Mouse (Mus musculus) heart, embryonic 14.5 days (tissue): ENCODE data around the gene Tmbim1. TPM values are rescaled to one million over a fixed set of nuclear protein-coding genes. Genes with fewer than 3 reads are reported as not detected.

Experiments used
- ATAC-seq: fragments of 200-750 bp; cut with Nextera tagmentation; 2 replicates; pipeline ENCODE4 v1.8.0; 2017; ENCODE audit warnings: low read depth, moderate TSS enrichment; ENCODE audit not compliant: insufficient number of reproducible peaks, insufficient read depth, low FRiP score
- H3K27ac ChIP-seq, 2 experiments: fragments of 200-500 bp in 1 of 2; fragments of 300-500 bp in 1 of 2; sonication (generic) in 1 of 2; replicated peaks in 1 of 2; 2 replicates each; pipeline ENCODE4 v1.5.1; 2012 to 2014; ENCODE audit warnings: low read depth in 2 of 2, low read length in 2 of 2, control low read depth in 1 of 2, mild to moderate bottlenecking in 1 of 2, mixed read lengths in 1 of 2; ENCODE audit not compliant: control insufficient read depth in 1 of 2, insufficient read depth in 1 of 2
- H3K27me3 ChIP-seq: fragments of 300-500 bp; sonication (generic); 2 replicates; pipeline ENCODE4 v1.6.1; 2014; ENCODE audit warnings: mild to moderate bottlenecking, low read length, control low read depth; ENCODE audit not compliant: control insufficient read depth, insufficient read depth
- H3K36me3 ChIP-seq: fragments of 300-500 bp; sonication (generic); 2 replicates; pipeline ENCODE4 v1.6.1; 2014; ENCODE audit warnings: mild to moderate bottlenecking, control low read depth, low read length, mixed read lengths; ENCODE audit not compliant: control insufficient read depth, insufficient read depth
- H3K4me1 ChIP-seq, 2 experiments: fragments of 200-500 bp in 1 of 2; fragments of 300-500 bp in 1 of 2; sonication (generic) in 1 of 2; 2 replicates each; pipeline ENCODE4 v1.6.1; 2012 to 2014; ENCODE audit warnings: low read length in 2 of 2, control low read depth in 1 of 2, mixed read lengths in 1 of 2; ENCODE audit not compliant: control insufficient read depth in 2 of 2, insufficient read depth in 2 of 2
- H3K4me2 ChIP-seq: fragments of 300-500 bp; sonication (generic); 2 replicates; pipeline ENCODE4 v1.6.1; 2014; ENCODE audit warnings: mild to moderate bottlenecking, low read length
- H3K4me3 ChIP-seq, 2 experiments: fragments of 200-500 bp in 1 of 2; fragments of 300-500 bp in 1 of 2; sonication (generic) in 1 of 2; 2 replicates each; pipeline ENCODE4 v1.5.1; 2012 to 2014; ENCODE audit warnings: low read length in 2 of 2, mild to moderate bottlenecking in 2 of 2, control low read depth in 1 of 2, low read depth in 1 of 2, moderate library complexity in 1 of 2; ENCODE audit not compliant: control insufficient read depth in 1 of 2, insufficient read depth in 1 of 2
- H3K9ac ChIP-seq: fragments of 300-500 bp; sonication (generic); 2 replicates; pipeline ENCODE4 v1.6.1; 2014; ENCODE audit warnings: mild to moderate bottlenecking, low read length
- H3K9me3 ChIP-seq: fragments of 300-500 bp; sonication (generic); 2 replicates; pipeline ENCODE4 v1.6.1; 2016; ENCODE audit warnings: low read length, control low read depth; ENCODE audit not compliant: control insufficient read depth
- WGBS: fragments of 180-500 bp; shearing (Covaris S2); extraction: QIAGEN DNeasy Blood & Tissue Kit; methylation state at CpG from one replicate; pipeline ENCODE4 v1.1.7; 2014; 5-methylcytosine and 5-hydroxymethylcytosine counted together
- polyA plus RNA-seq: library from polyadenylated mRNA; unstranded; fragments of >200 nt; fragmentation: Nextera tagmentation; extraction: Ambion mirVana; gene quantifications from 2 replicates; pipeline ENCODE4 v1.2.1, GENCODE M21; 2014

Gene Tmbim1
- polyA plus RNA-seq, 1 experiment from 2014 or later = 40.5 TPM

DNA sequence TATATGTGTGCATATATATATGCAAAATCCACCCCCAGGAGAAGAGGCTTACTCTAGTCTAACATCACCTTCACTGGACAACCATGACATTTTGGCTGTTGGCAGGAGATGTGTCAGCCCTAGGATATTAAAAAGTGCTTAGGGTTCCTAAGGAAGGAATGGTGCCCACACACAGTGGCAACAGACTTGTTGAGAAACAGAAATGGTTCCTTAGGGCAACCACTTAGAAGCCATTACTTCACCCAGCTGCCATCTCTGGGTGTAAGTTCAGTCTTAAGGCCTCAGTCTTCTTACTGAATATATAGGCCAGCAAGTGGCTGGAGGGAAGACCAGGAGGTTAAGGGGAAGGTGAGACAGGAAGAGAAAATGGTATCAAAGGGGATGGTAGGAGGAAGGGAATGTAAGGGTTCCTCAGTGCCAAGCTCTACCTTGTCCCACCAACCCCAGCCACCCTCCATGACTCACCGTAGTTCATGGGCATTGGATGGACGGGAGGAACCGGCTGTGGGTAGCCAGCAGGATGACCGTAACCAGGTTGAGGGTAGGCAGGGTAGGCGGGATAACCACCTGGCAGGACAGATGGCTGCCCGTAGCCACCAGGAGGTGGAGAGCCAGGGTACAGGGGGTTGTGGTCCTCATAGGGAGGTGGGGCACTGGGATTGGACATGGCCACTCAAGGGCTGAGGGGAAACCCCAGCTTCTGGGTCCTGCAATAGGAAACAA is 10.5 kb downstream of the Tmbim1 start:
- peaks cover 55% of the 10 kb centered on the region for H3K36me3 ChIP-seq
- no peaks in the 10 kb centered on the region for H3K9me3 ChIP-seq
- ATAC-seq = no peak
- H3K4me2 ChIP-seq = peak overlapping the region; percentile 74
- peaks cover 79 to 91% of the 10 kb centered on the region in 2 experiments for H3K4me1 ChIP-seq
- H3K9ac ChIP-seq = peak overlapping the region; percentile 28; the same call in 1 of the 2 replicates
- WGBS = 65% methylated on average over 6 of the region's 6 CpGs
- H3K27me3 ChIP-seq = no peaks in the 10 kb centered on the region
- no peak overlapping the region for H3K4me3 ChIP-seq
- peak overlapping the region; percentile 98 to 100 for H3K27ac ChIP-seq

GRCm38 (mm10) chr1:74294090-74294643 is 11.3 kb downstream of the Tmbim1 start:
- H3K36me3 ChIP-seq = peaks cover 60% of the 10 kb centered on the region
- peak overlapping the region; percentile 2 to 100; a peak in 3 of 4 replicates for H3K27ac ChIP-seq
- ATAC-seq = no peak
- H3K4me2 ChIP-seq = no peak overlapping the region; the same call in 1 of the 2 replicates
- H3K4me3 ChIP-seq = no peak overlapping the region
- peaks cover 82 to 91% of the 10 kb centered on the region in 2 experiments for H3K4me1 ChIP-seq
- H3K27me3 ChIP-seq = no peaks in the 10 kb centered on the region
- 56% methylated on average over 3 of the region's 3 CpGs for WGBS
- no peaks in the 10 kb centered on the region for H3K9me3 ChIP-seq
- H3K9ac ChIP-seq = no peak overlapping the region

DNA sequence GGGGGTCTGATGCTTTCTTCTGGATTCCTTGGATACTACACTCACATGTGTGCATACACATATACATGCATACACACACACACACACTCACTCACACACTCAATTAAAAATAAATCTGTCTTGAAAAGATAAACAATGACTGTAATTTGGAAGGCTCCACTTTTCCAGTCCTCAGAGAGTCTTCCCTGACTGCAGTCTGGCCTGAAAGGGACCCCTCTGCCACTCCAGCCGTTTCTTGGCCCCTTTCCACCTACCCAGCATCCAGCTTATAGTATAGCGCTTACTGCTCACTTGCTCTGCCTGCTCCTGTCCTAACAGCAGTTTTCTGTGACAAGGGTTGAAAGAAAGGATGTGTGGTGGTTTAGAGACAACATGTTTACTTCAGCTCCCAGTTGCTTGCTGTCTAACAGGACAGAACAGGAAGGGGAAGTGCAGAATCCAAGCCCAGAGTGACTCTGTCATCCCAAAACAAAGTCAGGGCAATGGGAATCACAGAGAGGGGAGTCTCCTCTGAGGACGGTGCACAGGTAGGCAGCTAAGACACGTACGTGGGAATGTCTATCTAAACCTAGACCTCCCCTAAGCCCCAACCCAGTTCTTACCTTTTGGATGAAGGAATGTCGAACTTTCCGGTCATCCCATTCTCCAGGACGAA is 12.0 kb downstream of the Tmbim1 start:
- peak overlapping the region; percentile 2 to 100; a peak in 2 of 4 replicates for H3K27ac ChIP-seq
- peak overlapping the region; percentile 4; the same call in 1 of the 2 replicates for H3K9ac ChIP-seq
- H3K36me3 ChIP-seq = peaks cover 67% of the 10 kb centered on the region
- H3K9me3 ChIP-seq = no peaks in the 10 kb centered on the region
- no peak overlapping the region for H3K4me3 ChIP-seq
- 72% methylated on average over 8 of the region's 8 CpGs for WGBS
- ATAC-seq = no peak
- H3K4me2 ChIP-seq = no peak overlapping the region
- no peaks in the 10 kb centered on the region for H3K27me3 ChIP-seq
- peaks cover 80 to 91% of the 10 kb centered on the region in 2 experiments for H3K4me1 ChIP-seq

GRCm38 (mm10) chr1:74292331-74293020 is 12.9 kb downstream of the Tmbim1 start:
- no peak overlapping the region for H3K9ac ChIP-seq
- ATAC-seq = no peak
- no peak overlapping the region for H3K27ac ChIP-seq
- H3K4me2 ChIP-seq = no peak overlapping the region
- H3K9me3 ChIP-seq = no peaks in the 10 kb centered on the region
- WGBS = 82% methylated on average over 11 of the region's 11 CpGs
- no peak overlapping the region for H3K4me3 ChIP-seq
- no peaks in the 10 kb centered on the region for H3K27me3 ChIP-seq
- H3K36me3 ChIP-seq = peaks cover 65% of the 10 kb centered on the region
- H3K4me1 ChIP-seq = peaks cover 72 to 88% of the 10 kb centered on the region in 2 experiments

DNA sequence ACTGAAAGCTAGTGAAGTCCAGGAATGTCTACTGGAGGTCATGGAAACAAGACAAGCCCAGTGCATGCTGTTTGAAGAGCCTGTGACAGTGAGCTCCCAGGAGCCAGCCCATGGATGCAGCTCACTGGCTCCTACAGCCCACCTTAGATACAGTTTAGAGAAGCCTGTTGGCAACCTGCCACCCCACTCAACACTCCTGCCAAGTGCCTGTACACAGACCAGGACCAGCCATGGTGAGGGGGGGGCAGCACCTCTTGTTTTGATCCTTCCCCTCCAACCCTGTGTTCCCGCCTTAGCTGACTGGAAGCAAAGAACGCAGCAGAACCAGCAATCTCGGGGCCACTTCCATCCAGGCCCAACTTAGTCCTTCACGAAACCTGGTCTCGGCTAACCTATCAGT is 15.3 kb downstream of the Tmbim1 start:
- Histone ChIP-seq H3K4me3 (no peak overlapping the region), H3K9ac (peak overlapping the region; percentile 58), H3K4me2 (peak overlapping the region; percentile 28), H3K36me3 (peaks cover 67% of the 10 kb centered on the region), H3K27ac (peak overlapping the region; percentile 81 to 87), H3K4me1 (peaks cover 53 to 70% of the 10 kb centered on the region in 2 experiments), H3K9me3 (no peaks in the 10 kb centered on the region), H3K27me3 (no peaks in the 10 kb centered on the region)
- 18% methylated on average over 5 of the region's 5 CpGs for WGBS
- peak; percentile 82 for ATAC-seq

DNA sequence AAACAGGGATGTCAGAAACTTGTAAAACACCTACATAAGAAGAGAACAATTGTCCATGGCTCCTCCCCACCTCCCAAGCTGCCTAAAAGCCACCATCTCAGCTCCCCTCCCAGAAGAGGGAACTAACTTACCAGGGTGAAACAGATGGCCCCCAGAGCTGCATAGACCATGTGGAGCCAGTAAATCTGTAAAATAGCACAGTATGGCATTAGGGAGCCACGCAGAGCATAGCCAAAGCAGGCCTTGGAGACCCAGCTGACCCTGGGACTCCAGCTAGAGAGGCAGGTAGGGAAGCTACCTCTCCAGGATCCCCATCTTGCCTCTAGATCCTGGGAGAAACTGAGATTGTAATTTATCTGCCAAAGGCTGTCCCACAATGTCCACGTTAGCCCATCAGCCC is 15.7 kb downstream of the Tmbim1 start:
- Histone ChIP-seq H3K9ac (peak overlapping the region; percentile 22; the same call in 1 of the 2 replicates), H3K4me1 (peaks cover 49 to 66% of the 10 kb centered on the region in 2 experiments), H3K9me3 (no peaks in the 10 kb centered on the region), H3K27ac (peak overlapping the region; percentile 81 to 87), H3K4me2 (no peak overlapping the region), H3K4me3 (no peak overlapping the region), H3K27me3 (no peaks in the 10 kb centered on the region), H3K36me3 (peaks cover 67% of the 10 kb centered on the region)
- WGBS = 57% methylated on average over 2 of the region's 2 CpGs
- no peak for ATAC-seq

- H3K27me3 ChIP-seq = no peaks in the 10 kb centered on the region
- no peak for ATAC-seq
- H3K27ac ChIP-seq = peak overlapping the region; percentile 81 to 87
- 67% methylated on average over 9 of the region's 9 CpGs for WGBS
- H3K4me1 ChIP-seq = peaks cover 46 to 61% of the 10 kb centered on the region in 2 experiments
- no peaks in the 10 kb centered on the region for H3K9me3 ChIP-seq
- H3K9ac ChIP-seq = peak overlapping the region; percentile 22; the same call in 1 of the 2 replicates
- H3K36me3 ChIP-seq = peaks cover 67% of the 10 kb centered on the region
- H3K4me2 ChIP-seq = no peak overlapping the region
- H3K4me3 ChIP-seq = no peak overlapping the region
Observed at GRCm38 (mm10) chr1:74289248-74289647, 16.2 kb downstream of the Tmbim1 start.
